Mouse (Mus musculus): Measurements from ENCODE around the gene Olfr1459. TPM values are rescaled to one million over a fixed set of nuclear protein-coding genes. Genes with fewer than 3 reads are reported as not detected.

Olfr1459 gene
- under 1 TPM; 0.05 to 0.21 TPM for total RNA-seq (2021)

DNA sequence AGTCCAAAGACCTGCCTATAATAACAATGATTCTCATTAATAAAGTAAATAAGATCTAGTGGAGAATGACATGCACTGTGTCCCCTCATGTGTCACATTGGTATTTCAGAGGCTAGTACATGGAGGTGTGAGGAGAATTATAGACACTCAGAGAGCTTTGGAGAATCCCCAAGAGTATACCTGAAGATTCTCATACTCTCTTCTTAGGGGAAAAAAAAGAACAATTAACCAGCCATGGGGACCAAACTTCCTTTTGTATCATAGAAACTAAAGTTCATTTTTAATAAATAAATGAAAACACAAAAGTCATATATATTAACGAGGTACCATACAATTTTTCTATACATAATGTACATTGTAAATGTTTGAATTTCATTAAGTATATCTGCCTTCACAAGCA is at the start of gene Olfr1459:
Gene Olfr1459, minus strand, starts transcription at position 101 of the 400 bp plus-strand sequence.
- no peak for DNase-seq (ENCODE audit: low spot score in 2 of 2)
- intact Hi-C loops (cut with DNase I): no loop called here

DNA sequence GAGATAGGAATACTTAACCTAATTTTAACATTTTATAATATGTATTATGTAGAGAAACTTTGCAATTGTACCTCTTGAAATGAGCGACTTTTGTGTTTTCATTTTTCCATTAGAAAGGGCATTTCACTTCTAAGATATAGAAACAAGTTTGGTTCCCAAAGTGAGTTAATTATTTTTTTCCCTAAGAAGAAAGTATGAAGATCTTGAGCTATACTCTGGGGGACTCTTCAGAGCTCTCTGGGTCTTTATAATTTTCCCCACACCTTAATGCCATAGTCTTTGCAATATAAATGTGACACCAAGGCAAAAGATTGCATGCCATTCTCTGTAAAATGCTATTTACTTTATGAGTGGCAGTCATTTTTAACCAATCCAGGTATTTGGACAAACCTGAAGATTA is 36.1 kb upstream of the Olfr1459 start, which contains the start of gene Olfr1462:
Gene Olfr1462, plus strand, starts transcription at position 301 of the 400 bp plus-strand sequence.
- DNase-seq (ENCODE audit: low spot score in 2 of 2): no peak
- intact Hi-C loops (cut with DNase I): no loop called here

DNA sequence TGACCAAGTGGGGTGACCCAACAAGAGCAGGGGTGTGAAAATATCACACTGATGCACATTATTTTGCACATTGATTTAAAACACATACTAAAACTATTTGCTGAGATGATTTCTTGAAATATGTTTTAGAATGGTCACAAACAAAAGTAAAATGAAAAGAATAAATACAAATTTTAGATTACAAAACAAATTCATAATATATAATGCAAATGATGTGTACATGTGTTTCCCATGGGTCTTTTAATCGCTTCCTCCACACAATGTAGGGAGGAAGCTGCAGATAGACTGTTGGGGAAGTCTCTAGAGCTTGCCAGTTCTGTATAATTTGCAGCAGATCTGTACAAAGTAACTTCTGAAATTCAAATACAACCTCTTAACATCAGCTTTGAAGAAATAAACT is 13.4 kb upstream of the Olfr1459 start, which contains the start of gene Olfr1461:
Gene Olfr1461, plus strand, starts transcription at position 301 of the 400 bp plus-strand sequence.
- no peak for DNase-seq (ENCODE audit: low spot score in 2 of 2)
- intact Hi-C loops (cut with DNase I): no loop called here

DNA sequence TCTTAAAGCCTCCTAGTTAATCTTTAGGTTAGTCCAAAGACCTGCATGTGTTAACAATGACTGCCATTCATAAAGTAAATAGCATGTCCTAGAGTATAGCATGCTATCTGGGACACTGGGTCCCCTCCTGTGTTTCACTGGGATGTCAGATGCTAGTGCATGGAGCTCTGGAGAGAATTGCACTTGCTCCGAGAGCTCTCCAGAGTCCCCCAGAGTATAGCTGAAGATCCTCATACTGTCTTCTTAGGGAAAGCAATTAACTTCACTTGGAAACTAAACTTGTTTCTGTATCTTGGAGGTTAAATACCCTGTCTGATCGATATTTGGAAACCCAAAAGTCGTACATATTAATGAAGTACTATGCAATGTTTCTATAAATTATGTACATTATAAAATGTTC is 42.7 kb downstream of the Olfr1459 start, which contains the start of gene Olfr1458:
Gene Olfr1458, minus strand, starts transcription at position 101 of the 400 bp plus-strand sequence.
- no peak for DNase-seq (ENCODE audit: low spot score in 2 of 2)
- intact Hi-C loops (cut with DNase I): no loop called here

DNA sequence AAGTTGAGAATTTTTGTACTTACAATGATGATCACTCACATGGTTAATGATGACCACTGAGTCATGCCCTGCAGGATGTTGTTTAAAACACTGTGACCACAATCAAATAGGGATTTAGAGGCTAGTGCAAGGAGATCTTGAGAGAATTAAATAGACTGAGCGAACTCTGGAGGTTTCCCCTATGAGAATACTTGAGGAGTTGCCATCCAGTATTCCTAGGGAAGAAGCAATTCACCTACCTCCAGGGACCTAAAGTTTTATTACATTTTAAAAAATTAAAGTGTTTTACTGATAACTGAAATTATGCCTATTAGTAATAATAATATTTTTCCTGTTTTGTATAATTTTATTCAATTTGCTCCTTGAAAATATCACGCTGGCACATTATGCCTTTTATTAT is 51.6 kb downstream of the Olfr1459 start, which contains the start of gene Olfr1457:
Gene Olfr1457, minus strand, starts transcription at position 101 of the 400 bp plus-strand sequence.
- intact Hi-C loops (cut with DNase I): no loop called here
- no peak for DNase-seq (ENCODE audit: low spot score in 2 of 2)

DNA sequence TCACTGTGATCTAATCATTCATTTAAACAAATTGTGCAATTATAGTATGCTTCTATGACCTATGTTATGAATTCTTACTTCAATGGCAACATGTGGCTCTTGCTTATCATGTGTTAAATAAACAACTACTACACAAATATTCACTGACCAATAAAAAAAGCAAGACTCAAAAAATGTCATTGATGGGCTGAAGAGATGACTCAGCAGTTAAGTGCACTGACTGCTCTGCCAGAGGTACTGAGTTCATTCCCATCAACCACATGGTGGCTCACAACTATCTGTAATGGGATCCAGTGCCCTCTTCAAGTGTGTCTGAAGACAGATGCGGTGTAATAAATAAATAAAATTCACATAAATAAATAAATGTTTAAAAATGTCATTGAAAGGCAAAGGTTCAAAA is 55.4 kb downstream of the Olfr1459 start:
- no peak for DNase-seq (ENCODE audit: low spot score in 2 of 2)
- intact Hi-C loops (cut with DNase I): no loop called here

Other genes with a start within 250 kb of the Olfr1459 start
- gene Olfr1447, start 245.8 kb downstream of the Olfr1459 start, total RNA-seq (2021): not detected
- gene Olfr1448, start 225.1 kb downstream of the Olfr1459 start, total RNA-seq (2021): not detected
- gene Olfr1449, start 218.7 kb downstream of the Olfr1459 start, total RNA-seq (2021): not detected
- gene Olfr1450, start 199.3 kb downstream of the Olfr1459 start, total RNA-seq (2021): not detected
- gene Olfr1451, start 154.5 kb downstream of the Olfr1459 start, total RNA-seq (2021): not detected
- not detected for gene Olfr1453, start 121.2 kb downstream of the Olfr1459 start, total RNA-seq (2021)
- gene Olfr1454, start 88.9 kb downstream of the Olfr1459 start, total RNA-seq (2021): not detected
- gene Olfr1457, start 51.7 kb downstream of the Olfr1459 start, total RNA-seq (2021): not detected
- gene Olfr1458, start 42.8 kb downstream of the Olfr1459 start, total RNA-seq (2021): not detected
- not detected for gene Olfr1461, start 13.5 kb upstream of the Olfr1459 start, total RNA-seq (2021)
- gene Olfr1462, start 36.2 kb upstream of the Olfr1459 start, total RNA-seq (2021): not detected
- gene Olfr1463, start 81.8 kb upstream of the Olfr1459 start, total RNA-seq (2021): not detected
- gene Olfr1465, start 166.0 kb upstream of the Olfr1459 start, total RNA-seq (2021): not detected
- gene Olfr1466, start 189.3 kb upstream of the Olfr1459 start, total RNA-seq (2021): not detected
- gene Olfr1467, start 212.7 kb upstream of the Olfr1459 start, total RNA-seq (2021): not detected